Mouse (Mus musculus) layer of hippocampus, adult 2 months (tissue): ENCODE measurements around the gene Wbp4. TPM values are rescaled to one million over a fixed set of nuclear protein-coding genes. Genes with fewer than 3 reads are reported as not detected.
"Not testable (repeated sequence)": the region's sequence is repeated elsewhere in the genome, so short reads cannot be mapped to it uniquely, and the experiment has no call there.

Experiments used
- DNase-seq, 2 experiments: peaks; one replicate each; pipeline ENCODE4 v3.0.0; 2022; ENCODE audit warnings: low spot score in 2 of 2
- H3K27ac ChIP-seq: fragments of 200-600 bp; 2 replicates; pipeline ENCODE4 v1.8.1; 2022
- H3K4me3 ChIP-seq: fragments of 200-600 bp; 2 replicates; pipeline ENCODE4 v1.8.1; 2022; ENCODE audit warnings: mild to moderate bottlenecking
- CTCF ChIP-seq: fragments of 200-600 bp; conservative IDR thresholded peaks from 2 replicates; pipeline ENCODE4 v1.8.1; 2022; ENCODE audit warnings: antibody characterized with exemption, mild to moderate bottlenecking, moderate library complexity
- long read RNA-seq, 2 experiments: library from polyadenylated mRNA; stranded (forward); transcript quantifications; one replicate each; pipeline ENCODE4 v2.0.0; 2021; ENCODE audit warnings: borderline mapping rate in 2 of 2
- total RNA-seq, 2 experiments: library from RNA; stranded (reverse); gene quantifications; 2 replicates each; pipeline ENCODE4 v1.2.3; 2021

Wbp4 gene
- total RNA-seq, result 10 to 100 TPM; 50.4 to 52.8 TPM
- long read RNA-seq, experiment 1, transcript Wbp4-201 (10 exons, 3,704 nt), result major isoform, 55 of 70 reads
- long read RNA-seq, experiment 1, partial matches to known transcripts, result 3 of 70 reads
- long read RNA-seq, experiment 1, other reads (novel, unspliced or antisense), result 12 of 70 reads
- long read RNA-seq, experiment 2, transcript Wbp4-201 (10 exons, 3,704 nt), result major isoform, 92 of 119 reads
- long read RNA-seq, experiment 2, partial matches to known transcripts, result 6 of 119 reads
- long read RNA-seq, experiment 2, other reads (novel, unspliced or antisense), result 19 of 119 reads

DNA sequence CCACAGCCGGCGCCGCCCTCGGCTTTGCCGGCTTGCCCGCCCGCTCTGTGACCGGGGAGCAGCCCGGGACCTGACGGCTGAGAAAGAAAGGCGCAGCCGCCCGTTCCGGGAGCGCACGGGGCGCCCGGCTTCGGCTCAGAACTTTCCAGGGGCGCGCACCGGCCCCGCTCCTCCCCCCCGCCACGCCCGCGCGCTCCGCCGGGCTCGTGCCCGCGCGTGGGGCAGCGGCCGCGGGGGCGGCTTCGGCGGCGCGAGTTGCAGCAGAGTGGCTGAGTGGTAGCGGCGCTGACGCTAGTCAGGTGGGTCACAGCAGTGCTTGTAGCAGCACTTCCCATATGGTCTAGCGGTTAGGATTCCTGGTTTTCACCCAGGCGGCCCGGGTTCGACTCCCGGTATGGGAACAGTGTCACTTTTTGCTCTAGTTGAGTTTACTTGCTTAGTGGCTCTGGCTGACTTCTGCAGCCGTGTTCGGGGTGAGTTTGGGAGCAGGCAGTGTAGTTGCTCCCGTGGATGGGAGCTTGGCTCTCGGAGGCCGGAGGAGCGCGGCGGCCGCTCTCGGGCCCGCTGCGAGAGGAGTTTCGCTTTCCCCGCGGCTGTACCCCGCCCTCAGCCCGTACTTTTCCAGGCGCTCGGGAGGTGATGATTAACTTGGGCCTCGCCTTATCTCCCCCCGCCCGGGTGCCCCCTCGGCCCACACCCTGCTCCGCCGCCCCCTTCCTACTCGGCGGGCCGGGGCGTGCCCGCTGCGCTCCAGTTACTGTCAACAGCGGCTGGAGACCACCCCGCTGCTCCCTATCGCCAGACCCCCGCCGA, at the start of gene Wbp4:
Gene Wbp4, minus strand, starts transcription at position 182 of the 813 bp plus-strand sequence.
- no peak for TF ChIP-seq CTCF
- Histone ChIP-seq H3K27ac (peak within 1 kb of the TSS; percentile 99), H3K4me3 (peak within 1 kb of the TSS; percentile 100)
- peak; percentile 94 to 97 for DNase-seq

- DNase-seq, result no peak
- H3K4me3 ChIP-seq, result no peak overlapping the region
- TF ChIP-seq CTCF, result no peak
Measured at GRCm38 (mm10) chr14:79530761-79531160, 49.4 kb upstream of the Wbp4 start.

DNA sequence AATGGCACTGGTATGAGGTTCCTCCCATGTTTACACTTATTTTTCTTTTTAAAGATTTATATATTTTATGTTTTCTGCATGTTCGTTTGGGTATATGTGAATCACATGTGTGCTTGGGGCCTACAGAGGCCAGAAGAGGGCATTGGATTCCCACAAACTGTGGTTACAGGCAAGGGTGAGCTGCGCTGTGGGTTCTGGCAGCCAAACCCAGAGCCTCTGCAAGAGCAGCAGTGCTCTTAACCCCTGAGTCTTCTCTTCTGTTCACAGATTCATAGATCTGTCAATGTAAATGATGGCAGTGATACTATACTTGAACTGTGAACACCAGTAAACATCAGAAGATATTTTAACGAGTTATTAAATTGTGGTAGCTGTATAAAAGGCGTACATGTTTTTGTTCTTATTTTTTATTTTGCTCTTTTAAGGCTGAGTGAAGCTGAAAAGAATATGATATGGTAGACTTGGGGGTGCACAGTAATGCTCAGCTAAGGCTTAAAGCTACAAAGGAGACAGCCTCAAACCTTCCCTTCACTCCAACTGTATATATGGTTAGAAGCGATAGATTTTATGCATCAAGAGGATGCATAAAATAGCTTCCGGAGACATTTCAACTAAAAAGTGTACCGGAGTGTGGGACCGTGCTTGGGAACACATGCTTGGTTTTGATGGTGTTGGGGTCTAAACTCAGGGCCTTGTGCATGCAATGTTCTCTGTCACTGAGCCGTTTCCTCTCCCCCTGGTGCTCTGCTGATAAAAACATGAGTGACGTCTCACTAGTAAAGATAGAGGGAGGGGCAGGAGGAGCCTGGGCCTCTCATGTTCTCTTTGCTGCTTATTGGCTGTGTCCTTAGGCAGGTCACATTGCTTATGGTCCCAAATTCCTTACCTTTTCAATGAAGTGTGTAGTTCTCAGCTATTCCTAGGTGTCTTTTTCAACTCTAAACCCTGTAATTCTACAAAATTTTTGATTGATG, 48.5 kb upstream of the Wbp4 start:
- TF ChIP-seq CTCF, result no peak
- DNase-seq, result no peak
- H3K4me3 ChIP-seq, result no peak overlapping the region
- no peak overlapping the region for H3K27ac ChIP-seq

More at GRCm38 (mm10) chr14:79530761-79531160, 49.4 kb upstream of the Wbp4 start:
- no peak overlapping the region for H3K27ac ChIP-seq

DNA sequence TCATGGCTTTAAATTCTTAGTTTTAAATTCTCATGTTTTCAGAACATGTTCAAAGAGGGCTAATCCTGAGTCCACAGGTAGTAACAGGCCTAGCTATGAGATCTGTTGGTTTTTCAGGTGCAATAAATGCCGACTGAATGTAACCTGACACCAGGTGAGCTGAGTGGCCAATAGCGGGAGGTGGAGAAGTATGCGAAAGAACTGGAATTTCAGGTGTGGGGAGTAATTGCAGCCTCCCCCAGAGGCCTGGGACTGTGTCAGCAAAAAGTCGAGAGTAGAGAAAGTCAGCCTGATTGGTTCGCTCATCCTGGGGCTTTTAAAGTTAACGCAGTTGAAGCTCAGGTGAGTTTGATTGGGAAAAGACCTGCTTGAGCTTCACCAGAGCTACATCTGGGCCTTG, 46.4 kb upstream of the Wbp4 start:
- no peak for TF ChIP-seq CTCF
- DNase-seq, result no peak
- Histone ChIP-seq H3K27ac (no peak overlapping the region), H3K4me3 (no peak overlapping the region)

DNA sequence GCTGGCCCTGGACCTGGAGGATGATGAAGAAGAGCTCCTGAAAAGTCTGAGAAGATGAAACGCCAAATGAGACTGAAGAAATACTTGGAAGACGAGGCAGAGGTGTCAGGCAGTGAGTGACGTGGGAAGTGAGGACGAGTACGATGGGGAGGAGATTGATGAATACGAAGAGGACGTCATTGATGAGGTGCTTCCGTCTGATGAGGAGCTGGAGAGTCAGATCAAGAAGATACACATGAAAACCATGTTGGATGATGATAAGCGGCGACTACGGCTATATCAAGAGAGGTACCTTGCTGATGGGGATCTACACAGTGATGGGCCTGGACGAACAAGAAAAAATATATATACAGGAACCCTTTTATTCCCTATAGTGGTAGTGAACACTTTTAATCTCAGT, 44.8 kb upstream of the Wbp4 start:
- not testable (repeated sequence) for DNase-seq, H3K27ac ChIP-seq, H3K4me3 ChIP-seq

DNA sequence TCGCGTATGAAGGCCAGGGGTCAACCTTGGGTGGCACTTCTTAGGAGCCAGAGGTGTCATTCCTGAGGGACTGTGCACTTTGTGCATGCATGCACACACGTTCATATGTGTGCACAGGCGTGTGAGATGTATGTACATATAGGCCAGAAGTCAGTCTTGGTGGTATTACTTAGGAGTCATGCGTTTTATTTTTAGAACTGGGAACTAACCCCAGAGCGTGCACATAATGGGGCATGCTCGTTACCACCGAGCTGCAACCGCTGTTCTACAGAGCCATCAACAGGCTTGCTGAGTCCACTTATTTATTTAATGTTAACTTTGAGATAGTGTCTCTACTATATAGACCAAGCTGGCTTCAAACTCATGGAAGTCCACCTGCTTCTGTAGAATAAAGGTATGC, 41.1 kb upstream of the Wbp4 start:
- no peak overlapping the region for H3K4me3 ChIP-seq
- H3K27ac ChIP-seq, result no peak overlapping the region
- DNase-seq, result no peak
- TF ChIP-seq CTCF, result no peak

DNA sequence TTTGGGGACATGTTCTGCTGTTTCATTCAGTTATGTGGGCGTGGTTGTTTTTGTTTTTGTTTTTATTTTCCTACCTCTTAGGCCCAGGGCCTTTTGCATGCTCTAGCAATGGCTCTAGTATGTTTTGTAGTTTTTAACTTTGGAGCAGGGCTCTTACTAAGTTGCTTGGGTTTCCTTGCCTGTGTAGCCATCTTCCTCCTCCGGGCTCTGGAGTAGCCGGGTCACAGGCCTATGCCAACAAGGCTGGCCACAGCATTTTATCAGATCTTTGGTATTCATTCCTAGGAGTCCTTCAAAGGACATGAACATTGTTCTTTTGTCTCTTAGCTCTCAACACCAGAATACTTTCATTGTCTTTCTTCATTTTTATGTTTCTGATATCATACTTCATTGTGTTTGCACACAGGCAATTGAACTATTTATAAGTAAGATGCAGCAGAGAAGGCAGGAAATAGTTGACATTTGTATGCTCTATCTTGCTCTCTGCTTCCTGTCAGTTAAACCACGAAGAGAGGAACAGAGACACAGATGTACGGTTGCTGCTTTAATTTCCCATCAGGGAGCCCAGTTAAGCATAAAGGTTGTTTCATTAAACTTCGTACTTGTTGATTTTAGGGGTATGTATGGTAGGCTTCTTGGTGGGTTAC, 40.3 kb upstream of the Wbp4 start:
- DNase-seq, result no peak
- Histone ChIP-seq H3K27ac (peak overlapping the region; percentile 32; the same call in 1 of the 2 replicates), H3K4me3 (no peak overlapping the region)
- no peak for TF ChIP-seq CTCF

DNA sequence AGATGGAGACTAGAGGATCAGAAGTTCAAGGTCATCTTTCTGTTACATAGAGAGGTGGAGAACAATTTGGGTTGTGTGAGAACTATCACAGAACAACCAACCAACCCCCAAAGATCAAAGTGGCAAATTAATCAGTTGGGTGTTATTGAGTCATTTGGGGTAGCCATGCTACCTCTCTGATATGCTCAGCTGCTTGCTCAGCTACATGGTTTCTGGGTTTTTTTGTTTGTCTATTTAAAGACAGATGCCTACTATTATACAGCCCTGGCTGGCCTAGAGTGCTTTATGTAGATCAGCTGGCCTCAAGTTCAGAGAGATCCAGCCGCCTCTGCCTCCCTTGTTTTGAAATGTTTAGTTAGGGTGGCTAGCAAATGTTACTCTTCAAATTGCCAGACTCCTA, 39.7 kb upstream of the Wbp4 start:
- Histone ChIP-seq H3K4me3 (no peak overlapping the region), H3K27ac (peak overlapping the region; percentile 32; the same call in 1 of the 2 replicates)
- no peak for DNase-seq
- no peak for TF ChIP-seq CTCF

DNA sequence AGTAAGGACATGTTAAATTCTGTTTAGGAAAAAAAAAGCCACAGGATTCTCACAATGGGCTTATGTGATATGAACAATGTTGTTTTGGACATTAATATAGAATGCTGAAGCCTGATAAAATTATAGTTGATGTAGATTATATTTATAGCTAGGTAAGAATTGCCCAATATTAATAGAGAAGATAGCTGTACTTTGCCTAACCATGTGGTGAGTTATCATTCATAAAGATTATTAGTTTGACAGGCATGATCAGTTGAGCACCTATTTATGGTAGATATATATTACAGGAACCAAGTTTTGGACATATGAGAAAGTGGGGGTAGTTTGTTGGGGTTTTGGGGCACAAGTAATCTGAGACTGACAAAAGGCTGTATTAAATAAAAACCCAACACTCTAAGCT, 39.3 kb upstream of the Wbp4 start:
- no peak overlapping the region for H3K4me3 ChIP-seq
- DNase-seq, result no peak
- H3K27ac ChIP-seq, result no peak overlapping the region
- TF ChIP-seq CTCF, result no peak

DNA sequence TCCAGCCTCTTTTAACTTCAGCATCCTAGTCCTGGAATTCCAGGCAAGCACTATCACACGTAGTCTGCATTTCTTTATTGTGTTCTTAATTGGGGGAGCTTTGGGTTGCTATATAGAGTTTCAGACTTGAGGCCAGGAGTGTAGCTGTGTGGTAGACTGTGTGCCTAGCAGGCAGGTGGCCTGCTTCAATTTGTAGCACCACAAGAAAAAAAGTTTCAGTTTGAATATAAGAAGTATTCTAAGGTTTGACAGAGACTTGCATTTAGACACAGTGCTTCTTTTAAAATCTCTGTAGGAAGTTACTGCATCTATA, 38.3 kb upstream of the Wbp4 start:
- no peak for TF ChIP-seq CTCF
- Histone ChIP-seq H3K4me3 (no peak overlapping the region), H3K27ac (no peak overlapping the region; the same call in 1 of the 2 replicates)
- DNase-seq, result no peak

DNA sequence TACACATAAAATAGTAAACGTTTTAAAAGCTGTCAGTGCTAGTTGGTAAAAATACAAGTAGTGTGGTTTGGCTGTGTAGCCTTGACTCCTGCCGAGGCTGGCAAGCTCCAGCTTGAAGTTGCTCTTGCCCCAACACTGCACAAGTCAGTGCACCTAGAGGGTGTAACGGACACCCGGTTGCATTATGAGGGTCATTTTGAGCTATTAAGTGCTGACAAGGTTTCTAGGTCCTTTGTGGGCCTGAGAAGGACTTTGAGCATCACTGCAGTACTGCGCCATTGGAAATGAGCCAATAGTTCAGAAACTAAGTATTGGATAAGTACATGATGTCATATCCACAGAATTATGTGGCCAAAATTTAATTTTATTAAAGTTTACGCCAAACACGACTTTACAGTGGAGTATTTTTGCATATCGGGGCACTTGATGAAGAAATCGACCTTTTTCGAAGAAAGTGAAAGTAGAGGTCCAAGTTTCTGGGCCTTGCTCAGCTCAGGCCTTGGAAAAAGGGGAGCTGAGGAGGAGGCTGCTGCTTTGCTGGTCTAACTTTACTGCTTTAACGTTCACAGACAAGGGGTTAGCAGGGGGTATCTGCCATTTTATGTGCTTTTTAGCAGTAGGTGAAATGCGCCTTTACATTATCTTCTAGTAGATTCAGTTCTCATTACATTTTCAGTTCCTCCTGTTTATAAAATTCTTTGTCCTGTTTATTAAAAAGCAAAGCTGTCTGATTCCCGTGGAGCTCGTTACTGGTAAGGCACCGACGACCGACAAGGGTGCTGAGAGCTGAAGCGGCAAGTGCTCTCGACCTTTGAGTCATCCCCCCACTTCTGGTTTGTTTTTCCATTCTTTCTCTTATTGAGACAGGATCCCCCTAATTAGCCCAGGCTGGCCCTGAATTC, 37.7 kb upstream of the Wbp4 start:
- Histone ChIP-seq H3K27ac (no peak overlapping the region; the same call in 1 of the 2 replicates), H3K4me3 (no peak overlapping the region)
- no peak for DNase-seq
- no peak for TF ChIP-seq CTCF
